Mouse (Mus musculus): ENCODE data around the gene Rcc2. TPM values are rescaled to one million over a fixed set of nuclear protein-coding genes. Genes with fewer than 3 reads are reported as not detected.

Rcc2 gene
- total RNA-seq, 2 experiments from 2014 or later = 30.3 to 50.8 TPM

DNA sequence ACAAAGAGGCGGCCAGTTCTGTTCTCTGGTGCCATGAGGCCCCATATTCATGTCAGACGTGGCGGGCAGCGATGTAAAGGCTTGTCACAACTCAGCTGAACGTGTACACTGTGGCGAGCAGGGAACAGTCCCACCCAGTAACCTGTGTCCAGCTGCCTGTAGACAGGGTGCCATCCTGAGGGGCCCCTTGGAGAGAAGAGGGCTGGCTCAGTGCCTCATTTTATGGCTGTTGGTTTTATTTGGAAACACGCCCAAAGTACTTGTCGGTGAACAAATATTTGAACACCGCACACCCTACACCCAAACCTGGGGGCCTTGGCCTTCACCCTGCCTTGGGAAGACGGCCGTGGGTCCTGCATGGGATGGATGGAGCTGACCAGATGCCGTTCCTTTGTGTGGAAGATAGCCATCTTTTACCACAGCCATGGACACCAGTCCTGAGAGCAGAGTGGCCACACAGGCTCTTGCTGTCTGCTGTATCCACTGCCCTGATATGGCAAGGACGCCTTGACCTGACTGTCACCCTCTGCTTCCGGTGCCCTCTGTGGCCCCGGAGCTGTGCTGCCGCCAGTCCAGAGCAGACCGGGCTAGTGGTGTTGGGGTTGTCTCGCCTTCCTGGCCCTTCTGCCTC, 8.1 kb downstream of the Rcc2 start:
- no peak for ATAC-seq (ENCODE audit: poor library complexity, severe bottlenecking)

DNA sequence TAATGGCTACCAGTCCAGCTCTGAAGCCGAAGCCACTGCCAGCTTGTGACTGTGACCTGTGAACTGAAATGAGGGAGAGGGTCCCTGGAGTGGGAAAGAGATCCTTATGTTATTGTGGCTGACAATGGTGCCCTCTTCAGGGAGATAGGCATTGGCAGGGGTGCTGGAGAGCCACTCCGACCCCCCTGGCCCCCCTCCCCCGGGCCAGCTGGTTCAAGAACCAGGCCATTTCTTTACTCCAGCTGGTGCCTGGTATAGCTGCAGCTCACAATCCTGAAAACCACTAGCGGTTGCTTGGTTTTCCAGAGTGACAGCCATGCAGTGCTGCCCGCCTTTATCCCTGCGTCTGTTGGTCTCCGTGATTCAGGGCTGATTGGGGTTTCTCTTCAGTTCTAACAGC, 8.8 kb downstream of the Rcc2 start:
- ATAC-seq (ENCODE audit: poor library complexity, severe bottlenecking) = no peak

DNA sequence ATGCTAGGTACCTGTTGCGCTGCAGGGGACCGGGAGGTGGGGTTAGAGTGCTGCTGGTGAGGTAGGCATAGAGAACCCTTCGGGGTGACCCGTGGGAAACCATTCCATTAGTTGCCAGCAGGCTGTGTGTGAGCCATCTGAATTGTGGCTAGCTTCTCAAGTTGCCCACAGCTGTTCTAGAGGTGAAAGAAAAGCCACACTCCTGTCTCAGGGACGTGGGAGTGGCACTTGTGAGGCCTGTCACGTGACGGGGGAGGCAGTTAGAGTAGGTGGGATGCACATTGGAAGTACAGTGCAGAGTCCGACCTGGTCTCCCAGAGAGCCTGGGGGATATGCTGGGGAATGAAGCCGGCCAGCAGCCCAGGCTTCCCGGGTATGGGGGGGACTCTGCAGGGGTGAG, 9.3 kb downstream of the Rcc2 start:
- ATAC-seq (ENCODE audit: poor library complexity, severe bottlenecking) = no peak

DNA sequence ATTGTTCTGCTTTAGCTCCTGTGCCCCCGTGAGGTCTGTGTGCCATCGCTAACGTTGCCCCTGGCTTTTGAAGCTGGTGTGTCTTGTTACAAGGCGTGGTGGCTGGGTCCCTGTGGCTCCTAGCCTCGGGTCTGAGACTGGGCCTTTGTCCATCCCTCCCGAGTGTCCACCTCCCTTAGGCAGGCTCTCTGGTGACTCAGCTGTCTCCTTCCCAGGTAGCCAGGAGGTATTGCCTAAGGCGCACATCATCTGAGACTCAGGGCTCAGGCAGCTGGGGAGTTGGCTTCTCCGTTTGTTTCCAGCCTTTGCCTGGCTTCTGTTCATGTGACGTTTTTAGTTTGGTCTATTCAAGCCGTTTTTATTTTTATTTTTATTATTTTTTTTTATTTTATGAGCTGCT, 10.4 kb downstream of the Rcc2 start:
- no peak for ATAC-seq (ENCODE audit: poor library complexity, severe bottlenecking)

DNA sequence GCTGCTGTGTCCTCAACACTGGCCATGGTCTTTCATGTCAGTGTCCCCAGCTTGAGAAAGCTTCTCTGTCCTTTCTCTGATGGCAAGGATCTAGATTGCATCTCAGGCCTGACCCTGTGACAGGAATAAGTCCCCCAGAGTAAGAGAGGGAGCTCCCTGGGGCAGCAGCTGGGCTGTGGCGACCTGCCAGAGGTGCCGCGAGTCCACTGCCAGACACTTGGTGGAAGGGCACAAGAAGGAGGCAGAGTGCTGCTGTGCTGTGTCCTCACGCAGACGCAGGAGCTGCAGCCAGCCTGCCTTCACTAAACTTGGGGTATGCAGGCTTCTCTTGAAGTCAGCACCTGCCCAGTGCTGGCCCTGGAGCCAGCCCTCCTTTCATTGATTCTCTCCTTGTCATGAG, 11.0 kb downstream of the Rcc2 start:
- no peak for ATAC-seq (ENCODE audit: poor library complexity, severe bottlenecking)

DNA sequence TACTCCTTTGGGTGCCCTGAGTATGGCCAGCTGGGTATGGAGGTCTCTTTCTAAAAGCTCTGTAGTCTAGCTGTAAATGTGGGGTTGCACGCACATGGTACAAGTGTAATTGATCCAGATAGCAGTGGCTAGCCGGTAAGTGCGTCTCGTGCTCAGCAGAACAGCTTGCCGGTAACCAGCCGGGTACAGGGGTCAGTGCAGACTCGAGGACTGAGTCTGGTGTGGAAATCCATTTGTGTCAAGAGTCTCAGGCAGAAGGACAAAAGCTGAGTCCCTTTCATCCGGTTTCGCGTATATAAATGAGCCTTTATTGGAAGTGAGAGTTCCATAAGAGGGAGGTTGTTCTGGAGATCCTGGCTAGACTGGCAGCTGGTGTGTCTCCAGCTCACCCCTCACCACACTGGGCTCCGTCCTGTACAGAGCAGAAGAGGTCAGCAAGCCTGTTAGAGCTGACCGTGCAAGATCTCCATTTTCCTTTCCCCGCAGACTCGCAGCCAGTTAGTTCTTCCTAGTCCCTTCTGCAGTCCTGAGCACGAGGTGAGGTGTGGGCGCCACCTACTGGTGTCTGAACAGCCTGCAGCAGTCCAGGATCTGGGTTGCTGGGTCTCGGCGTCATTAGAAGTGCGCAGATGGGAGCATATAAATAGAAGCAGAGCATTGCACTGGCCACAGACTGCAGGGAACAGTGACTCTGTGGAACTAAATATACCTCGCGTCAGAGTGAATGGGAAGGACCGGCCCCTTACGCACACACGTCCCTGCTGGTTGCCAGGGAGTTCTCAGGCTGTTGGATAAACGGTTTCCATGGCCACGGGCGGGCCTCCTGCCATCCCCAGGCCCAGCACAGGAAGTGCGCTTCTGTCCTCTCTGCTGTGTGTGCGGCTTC, 13.4 kb downstream of the Rcc2 start:
- peak; percentile 93 for ATAC-seq (ENCODE audit: poor library complexity, severe bottlenecking)

DNA sequence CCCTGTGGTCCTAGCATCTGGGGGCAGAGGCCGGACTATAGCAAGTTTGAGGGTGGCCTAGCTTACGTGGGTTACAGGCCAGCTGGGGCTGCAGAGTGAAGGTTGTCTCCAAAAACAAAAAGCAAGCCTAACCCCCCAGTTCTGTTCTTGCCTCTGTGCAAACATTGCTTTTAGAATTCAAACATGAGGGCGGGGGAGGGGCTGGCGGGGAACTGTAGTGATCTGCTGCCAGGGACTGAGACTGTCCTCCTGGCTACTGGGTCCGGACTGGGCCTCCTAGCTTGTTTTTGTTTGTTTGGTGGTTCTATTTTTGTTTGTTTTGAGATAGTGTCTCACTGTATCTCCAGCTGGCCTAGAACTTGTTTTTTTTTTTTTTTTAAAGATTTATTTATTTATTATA, 14.2 kb downstream of the Rcc2 start:
- no peak for ATAC-seq (ENCODE audit: poor library complexity, severe bottlenecking)

DNA sequence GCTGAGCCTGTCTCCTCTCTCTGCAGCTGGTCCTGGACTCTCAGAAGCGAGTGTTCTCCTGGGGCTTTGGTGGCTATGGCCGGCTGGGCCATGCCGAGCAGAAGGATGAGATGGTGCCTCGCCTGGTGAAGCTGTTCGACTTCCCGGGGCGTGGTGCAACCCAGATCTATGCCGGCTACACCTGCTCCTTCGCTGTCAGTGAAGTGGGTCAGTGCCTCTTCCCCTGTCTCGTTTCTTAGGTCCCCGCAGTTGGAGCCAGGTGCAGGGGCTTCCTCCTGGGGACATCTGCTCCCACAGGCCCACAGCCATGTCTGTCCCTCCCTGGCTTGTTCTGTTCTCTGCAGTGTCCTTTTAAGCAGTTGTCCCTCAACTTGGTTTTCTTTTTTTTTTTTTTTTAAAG, 16.7 kb downstream of the Rcc2 start:
- ATAC-seq (ENCODE audit: poor library complexity, severe bottlenecking) = no peak

DNA sequence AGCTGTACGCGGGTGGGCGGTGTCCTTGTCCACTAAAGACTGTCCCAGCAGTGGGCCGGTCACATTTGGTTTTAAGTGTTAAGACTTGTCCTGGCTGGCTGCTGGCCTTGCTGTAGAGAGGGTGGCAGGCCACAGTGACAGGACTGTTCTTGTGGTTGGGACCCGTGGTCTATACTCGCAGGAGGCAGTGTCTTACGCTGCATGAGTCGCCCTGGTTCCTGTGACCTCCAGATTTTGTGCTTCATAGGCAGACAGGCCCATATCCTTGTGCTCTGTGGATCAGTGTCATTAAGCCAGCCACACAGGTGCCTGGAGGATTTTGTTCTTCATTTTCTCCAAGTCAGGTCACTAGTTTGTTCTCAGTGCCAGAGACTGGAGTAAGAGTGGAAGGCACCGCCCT, 18.1 kb downstream of the Rcc2 start:
- ATAC-seq (ENCODE audit: poor library complexity, severe bottlenecking) = no peak

DNA sequence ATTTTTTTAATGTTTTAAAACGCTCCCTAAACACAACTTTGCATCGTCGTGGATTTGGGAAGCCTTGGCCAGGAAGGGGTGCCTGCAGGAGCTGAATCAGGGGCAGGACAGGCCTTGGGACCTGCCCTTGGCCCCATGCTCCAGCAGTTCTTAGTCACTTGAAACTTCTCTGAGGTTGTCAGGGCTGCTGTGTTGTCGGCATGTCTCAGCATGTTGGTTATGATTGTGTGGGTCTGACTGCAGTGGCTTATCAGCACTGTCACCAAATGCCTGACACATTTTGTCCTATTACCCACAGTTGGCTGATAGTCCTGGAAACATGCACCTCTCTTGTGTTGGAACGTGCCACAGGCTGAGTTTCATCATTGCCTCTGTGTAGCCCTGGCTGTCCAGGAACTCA, 19.8 kb downstream of the Rcc2 start:
- ATAC-seq (ENCODE audit: poor library complexity, severe bottlenecking) = no peak

DNA sequence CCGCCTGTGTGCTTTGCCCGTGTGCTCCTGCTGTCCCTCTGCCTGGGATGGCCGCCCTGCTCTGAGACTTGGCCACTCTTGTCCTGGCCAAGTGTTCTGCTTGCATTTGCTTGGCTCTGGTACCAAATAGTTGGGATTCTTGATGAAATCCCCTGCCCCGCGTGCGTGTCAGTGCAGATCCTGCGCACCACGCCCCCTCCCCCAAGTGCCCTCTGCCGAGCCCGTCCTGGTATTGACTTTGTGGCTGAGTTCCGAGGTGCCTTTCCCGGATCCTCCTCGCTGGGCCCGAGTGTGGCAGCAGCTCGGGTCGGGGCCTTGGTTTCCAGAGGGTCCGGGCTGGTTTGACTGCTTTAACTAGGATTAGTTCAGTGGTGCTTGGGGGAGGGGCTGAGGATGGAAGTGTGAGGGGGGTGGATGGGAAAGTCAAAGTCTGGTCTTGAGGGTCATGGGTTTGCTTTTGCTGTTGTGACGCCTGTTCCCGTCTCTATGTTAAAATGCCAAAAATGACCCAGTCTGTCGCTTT, 21.7 kb downstream of the Rcc2 start:
- ATAC-seq (ENCODE audit: poor library complexity, severe bottlenecking) = no peak

DNA sequence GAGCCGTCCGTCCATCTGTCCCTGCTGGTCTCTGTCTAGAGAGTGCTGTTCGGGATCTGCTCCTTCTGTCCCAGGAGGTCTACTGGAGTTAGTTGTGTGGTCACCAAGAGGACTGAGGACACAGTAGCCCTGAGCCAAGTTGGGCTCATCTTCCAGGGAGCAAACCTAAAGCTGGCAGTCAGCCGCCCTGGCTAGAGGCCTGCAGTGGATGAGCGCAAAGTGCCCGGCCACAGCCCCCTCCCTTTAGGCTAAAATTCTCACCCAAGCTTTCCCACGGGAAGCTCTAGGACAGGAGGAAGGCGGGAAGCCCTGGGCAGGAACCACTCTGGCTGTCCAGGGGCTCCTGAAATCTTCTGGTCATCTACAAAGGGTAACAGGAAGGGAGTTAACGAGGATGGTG, 22.4 kb downstream of the Rcc2 start:
- ATAC-seq (ENCODE audit: poor library complexity, severe bottlenecking) = no peak

DNA sequence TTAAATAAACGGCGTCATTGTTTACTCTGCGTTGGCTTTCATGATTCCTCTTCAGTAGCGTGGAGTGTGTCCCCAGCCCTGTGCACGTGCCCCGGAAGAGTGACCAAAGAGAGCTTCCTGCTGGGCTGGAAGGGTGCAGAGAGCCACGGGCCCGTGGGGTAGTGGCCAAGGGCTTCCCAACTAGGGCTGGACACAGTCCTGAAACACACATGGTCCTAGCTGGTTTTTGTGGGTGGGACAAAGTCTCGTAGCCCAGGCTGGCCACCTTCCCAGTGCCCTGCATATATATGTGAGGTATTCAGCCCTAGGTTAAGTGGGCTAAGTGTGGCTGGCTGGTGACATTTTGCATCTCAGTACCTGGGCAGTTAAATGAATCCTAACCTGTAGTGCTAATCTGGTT, 22.9 kb downstream of the Rcc2 start:
- no peak for ATAC-seq (ENCODE audit: poor library complexity, severe bottlenecking)

DNA sequence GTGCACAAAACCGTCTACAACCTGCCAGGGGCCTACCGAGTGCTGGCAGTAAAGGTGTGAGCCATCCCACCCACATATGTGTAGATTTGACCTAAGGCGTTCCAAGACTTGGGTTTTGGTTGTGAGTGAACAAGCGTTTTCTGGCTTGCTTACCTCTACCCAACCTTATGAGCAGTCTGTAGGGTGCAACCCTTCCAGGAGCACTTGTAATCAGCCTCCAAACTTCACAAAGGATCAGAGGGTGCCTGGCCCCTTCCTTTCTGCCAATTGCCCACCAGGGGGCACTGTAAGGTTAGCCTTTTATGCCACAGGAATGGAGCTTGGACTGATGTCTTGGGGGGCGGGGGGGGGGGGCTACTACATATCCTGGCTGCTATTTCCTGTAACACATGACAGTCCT, 23.5 kb downstream of the Rcc2 start:
- peak; percentile 63 for ATAC-seq (ENCODE audit: poor library complexity, severe bottlenecking)

DNA sequence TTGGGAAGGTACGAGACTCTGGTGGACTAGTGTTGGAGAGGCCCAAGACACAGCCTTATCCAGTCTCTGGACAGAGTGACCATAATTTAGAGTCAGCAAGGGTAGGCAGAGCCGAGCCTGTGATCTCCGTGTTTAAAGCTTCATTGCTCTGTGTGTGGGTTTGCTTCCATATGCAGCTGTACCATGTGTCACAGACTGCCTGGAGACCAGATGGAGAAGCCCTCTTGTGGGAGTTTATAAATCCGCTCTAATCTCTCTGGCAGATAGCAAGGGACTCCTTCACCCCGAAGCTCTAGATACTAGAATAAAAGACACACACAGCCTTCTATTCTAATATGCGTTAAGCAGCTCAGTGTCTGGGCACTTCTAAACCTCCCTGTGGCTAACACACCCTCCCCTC, 24.4 kb downstream of the Rcc2 start:
- ATAC-seq (ENCODE audit: poor library complexity, severe bottlenecking) = no peak

DNA sequence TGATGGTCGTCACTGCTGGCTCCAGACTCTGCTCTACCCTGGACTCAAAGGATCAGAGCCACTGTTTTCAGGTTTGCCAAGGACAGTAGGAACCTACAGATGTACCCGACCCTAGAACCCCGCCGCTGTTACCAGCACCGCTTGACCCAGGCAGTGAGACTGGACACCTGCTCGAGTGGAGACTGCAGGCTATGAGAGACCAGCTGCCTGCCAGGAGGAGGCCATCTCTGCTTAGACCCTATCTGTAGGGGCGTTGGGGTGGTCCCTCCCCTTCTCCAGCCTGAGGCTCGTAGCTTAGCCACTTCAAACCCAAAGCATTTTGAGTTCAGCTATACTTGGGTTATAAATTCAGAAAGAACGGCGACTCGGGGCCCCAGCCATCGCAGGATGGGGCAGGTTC, 26.6 kb downstream of the Rcc2 start:
- no peak for ATAC-seq (ENCODE audit: poor library complexity, severe bottlenecking)

DNA sequence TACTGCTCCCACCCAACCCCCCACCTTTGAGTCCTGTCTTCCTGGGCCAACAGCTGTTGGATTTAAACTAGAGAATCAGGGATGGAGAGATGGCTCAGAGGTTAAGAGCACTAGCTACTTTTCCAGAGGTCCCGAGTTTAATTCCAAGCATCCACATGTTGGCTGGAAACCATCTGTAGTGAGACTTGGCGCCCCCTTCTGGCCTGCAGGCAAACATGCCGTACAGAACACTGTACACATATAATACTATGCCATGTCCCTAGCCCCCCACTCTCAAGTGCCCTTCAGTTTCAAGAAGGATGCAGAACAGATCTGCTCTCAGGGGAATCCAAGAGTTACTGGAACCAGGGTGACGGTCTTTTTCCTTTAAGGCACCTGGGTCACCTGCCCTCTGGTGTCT, 31.3 kb downstream of the Rcc2 start:
- no peak for ATAC-seq (ENCODE audit: poor library complexity, severe bottlenecking)

DNA sequence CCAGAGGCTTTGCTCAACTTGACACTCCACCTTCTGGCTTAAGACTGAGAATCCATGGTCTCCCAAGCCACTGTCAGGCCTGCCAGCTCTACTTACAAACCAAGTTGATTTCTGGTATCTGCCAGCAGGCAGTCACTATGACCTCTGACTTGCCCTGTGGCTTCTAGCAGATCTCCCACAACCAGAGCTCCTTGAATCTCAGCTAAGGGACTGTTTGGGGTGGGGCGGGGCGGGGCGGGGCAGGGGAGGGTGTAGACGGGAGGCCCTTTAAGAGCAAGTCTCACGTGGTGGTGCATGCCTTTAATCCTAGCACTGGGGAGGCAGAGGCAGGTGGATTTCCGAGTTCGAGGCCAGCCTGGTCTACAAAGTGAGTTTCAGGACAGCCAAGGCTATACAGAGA, 32.5 kb downstream of the Rcc2 start:
- no peak for ATAC-seq (ENCODE audit: poor library complexity, severe bottlenecking)

DNA sequence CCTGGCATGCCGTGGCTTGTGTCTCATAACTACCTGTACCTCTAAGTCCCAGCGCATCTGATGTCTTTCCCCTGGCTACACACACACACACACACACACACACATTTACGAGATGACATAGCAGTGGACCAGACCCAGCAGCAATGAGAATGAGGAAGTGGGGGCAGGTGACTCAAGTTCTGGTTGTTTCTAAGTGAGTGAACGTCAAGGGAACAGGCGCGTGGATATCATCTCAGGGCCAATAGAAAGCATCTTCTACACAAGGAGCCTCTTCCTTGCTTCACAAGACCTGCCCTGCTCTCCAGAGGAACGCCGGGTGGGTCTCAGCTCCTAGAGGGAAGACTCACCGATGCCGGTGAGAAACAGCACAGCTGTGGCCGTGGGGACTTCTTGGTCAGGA, 40.3 kb downstream of the Rcc2 start:
- peak; percentile 72 for ATAC-seq (ENCODE audit: poor library complexity, severe bottlenecking)

DNA sequence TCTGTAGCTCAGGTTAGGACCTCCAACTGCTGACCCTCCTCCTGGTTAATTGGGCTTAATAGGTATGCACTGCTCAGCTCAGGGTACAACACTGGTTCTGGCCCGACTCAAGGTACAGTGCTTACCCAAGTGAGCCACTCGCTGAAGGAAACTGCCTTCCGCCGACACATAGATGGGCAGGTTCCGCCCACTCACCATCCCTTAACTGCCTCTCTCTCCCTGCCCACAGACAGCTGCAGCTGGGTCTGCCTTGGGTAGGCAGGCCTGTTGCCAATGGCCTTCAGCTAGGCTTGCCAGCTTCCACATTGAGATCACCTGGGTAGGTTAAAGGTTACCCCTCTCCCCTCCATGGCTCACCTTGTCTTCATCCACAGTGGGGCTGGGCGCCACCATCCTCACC, 41.1 kb downstream of the Rcc2 start:
- ATAC-seq (ENCODE audit: poor library complexity, severe bottlenecking) = no peak

DNA sequence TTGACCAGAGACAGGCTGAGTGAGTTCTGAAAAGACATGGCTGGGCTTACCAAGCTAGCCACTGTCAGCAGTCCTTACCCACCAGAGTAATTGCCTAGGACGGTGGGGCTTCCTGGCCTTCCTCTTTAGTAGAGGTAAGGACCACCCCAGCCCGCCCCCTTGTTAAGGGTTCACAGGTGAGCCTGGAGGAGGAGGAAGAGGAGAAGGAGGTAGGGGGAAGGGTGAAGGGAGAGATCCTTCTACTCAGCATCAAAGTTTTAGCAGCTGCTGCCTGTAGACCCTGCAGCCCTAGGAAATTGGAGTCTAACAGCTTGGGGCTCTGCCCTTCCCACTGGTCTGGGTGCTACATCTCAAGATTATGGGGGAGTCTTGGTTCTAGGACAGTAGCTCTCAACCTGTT, 42.2 kb downstream of the Rcc2 start, which contains the start of gene Padi6:
Padi6 (minus strand) TSS at position 101 of the 400 bp plus-strand sequence.
- no peak for ATAC-seq (ENCODE audit: poor library complexity, severe bottlenecking)

DNA sequence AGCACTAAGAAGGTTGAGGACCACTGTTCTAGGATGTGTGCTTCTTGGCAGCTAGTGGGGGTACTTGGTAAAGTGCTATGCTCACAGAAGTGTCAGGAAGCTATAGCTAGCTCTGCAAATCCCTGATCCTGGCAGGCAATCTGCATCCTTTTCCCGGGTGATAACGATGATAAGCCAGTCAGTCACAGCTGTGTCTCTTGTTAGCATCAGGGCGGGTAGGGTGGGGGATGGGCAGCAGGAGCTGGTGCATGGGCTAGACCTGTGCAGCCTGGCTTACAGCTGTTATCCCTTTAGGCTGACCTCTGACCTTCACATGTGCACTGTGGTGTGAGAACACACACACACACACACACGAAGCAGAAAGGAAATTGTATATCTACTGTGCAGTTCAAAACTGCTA, 42.7 kb downstream of the Rcc2 start:
- ATAC-seq (ENCODE audit: poor library complexity, severe bottlenecking) = no peak
